Mouse (Mus musculus) adrenal gland (tissue): ENCODE data around the gene Tmprss12.
"Not testable (repeated sequence)": the region's sequence is repeated elsewhere in the genome, so short reads cannot be mapped to it uniquely, and the experiment has no call there.

Experiments used
- intact Hi-C: fragments of 180-260 bp; cut with DNase I; formaldehyde crosslinking; loops from one replicate; pipeline ENCODE4 v1.15.1; 2025

The Tmprss12 gene

GRCm38 (mm10) chr15:100320295-100320905, 39.8 kb downstream of the Tmprss12 start:
- intact Hi-C loops, result no loop called here

GRCm38 (mm10) chr15:100321134-100321533, 40.5 kb downstream of the Tmprss12 start:
- intact Hi-C loops, result no loop called here

DNA sequence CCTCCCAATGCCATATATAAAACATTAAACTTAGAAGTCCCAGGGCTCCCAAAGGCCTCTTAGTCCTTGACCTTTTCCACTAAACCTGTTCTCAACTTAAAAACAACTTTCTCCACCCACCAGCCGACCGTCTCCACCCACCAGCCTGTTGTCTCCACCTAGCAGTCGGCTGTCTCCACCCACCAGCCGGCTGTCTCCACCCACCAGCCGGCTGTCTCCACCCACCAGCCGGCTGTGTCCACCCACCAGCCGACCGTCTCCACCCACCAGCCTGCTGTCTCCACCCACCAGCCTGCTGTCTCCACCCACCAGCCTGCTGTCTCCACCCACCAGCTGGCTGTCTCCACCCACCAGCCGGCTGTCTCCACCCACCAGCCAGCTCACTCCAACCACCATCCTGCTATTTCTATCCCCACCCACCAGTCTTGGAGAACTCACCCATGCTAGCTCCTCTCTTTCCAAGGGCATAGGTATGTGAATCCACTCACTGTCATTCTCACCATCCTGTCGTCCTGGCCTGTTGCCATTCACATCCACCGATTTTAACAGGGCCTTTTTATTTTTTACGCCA, 43.5 kb downstream of the Tmprss12 start:
- intact Hi-C loops, result no loop called here

GRCm38 (mm10) chr15:100325235-100325634, 44.6 kb downstream of the Tmprss12 start:
- intact Hi-C loops, result no loop called here

DNA sequence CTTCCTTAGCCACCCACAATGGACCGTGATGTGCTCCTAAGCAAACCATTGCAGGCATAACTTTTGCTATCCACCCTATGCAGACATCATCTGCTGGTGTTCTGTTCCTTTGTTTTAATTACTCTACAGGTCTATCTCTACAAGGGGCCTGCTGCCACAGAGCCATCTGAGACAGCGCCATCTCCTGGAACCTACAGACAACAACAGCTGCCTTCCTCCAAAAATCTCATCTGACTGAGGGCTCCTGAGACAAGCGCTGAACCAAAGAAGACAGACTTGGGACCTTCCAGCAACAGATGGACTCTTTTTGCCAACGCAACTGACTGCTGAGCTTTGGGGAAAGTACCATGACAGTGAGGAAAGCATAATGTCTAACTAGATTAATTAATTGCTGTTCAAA, 47.5 kb downstream of the Tmprss12 start:
- intact Hi-C loops, result not testable (repeated sequence)

- intact Hi-C loops, result not testable (repeated sequence)
Measured at GRCm38 (mm10) chr15:100329336-100329735, 48.7 kb downstream of the Tmprss12 start.

DNA sequence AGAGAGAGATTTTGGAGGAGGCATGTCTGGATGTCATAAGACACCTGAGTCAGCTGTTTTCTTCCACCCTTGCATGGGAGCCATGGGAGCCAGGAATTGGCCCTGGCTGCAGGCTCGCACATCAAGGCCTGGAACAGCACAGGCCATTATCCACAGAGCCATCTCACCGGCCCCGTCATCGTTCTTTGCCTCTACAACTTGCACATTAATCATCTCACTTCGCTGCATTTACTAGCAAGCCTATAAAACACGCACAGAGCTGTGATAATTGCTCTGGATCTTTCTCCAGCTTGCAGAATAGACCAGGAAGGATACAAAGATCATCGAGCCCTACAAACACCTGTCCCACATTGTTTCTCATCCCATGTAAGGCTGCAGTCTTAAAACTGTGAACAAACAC, 50.1 kb downstream of the Tmprss12 start:
- intact Hi-C loops, result no loop called here

DNA sequence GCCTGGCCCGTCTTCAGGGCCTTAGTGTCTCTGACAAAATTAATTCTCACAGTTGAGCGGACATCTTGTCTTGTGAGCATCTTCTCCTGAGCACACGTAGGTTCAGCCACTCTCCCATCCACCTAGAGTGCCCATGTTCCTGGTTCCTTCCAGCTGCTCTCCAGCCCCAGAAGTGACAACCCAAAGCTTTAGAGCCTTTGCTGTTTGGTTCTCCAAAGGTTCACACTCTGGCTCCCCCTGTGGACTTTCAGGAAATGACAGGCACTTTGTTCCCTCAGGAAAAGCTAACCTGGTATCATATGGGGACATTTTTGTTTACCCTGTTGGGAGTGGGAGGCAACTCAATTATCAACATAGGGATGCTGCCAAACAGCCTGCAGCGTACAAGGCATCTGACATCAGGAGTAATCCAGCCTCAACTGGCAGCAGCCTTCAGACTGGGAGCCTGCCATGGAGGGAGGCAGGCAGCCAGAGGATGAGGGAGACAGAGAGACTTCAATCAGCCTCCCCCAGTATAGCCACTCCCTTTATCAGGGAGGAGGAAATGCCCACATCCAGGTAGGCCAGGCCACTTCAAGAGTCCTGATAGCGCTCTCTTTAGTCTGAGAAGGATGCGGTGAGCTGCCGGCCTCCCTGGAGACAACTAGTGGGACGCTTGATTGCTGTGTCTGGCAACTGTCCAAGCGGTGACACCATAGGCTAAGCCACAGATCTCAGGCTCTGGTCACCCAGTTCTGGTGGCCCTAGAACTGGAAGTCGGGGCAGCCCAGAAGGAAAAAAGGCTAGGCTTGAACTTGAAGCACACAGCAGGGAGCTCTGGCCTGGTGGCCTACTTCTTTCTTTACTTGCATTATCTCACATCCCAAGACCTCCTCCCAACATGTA, 51.7 kb downstream of the Tmprss12 start:
- intact Hi-C loops, result not testable (repeated sequence)

GRCm38 (mm10) chr15:100334629-100335028, 54.0 kb downstream of the Tmprss12 start, which contains the start of gene Mettl7a3:
Mettl7a3 (plus strand) TSS chr15:100334929.
- intact Hi-C loops, result no loop called here

DNA sequence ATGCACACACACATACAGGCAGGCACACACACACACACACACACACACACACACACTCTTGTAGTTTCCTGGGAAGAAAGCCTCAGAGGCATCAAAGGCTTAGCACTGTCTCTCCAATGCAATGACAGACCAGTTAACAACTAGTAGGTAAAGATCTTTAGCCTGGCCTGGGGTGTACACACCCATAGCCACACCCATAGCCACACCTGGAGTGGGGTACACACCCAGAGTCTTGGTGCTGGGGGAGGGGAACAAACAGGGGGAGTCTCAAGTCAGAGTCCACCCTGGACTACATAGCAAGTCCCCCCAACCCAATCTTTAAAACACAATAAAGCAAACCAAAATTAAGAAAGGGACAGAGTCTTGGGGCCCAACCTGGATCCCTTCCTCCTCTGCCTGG, 56.7 kb downstream of the Tmprss12 start:
- intact Hi-C loops, result not testable (repeated sequence)

DNA sequence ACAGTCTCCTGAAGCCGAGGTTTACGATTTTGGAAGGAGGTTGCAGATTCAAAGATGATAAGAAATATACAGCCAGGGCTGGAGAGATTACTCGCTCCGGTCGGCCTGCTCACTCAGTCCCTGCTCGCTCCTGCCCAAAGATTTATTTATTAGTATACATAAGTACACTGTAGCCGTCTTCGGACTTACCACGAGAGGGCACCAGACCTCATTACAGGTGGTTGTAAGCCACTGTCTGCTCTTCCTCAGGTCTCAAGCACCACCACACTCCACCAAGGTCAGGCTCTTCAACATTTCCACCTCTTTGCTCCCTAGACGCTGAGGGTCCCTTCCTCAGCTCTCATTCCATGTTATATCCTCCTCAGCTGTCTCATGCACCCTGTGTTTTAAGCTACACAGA, 57.2 kb downstream of the Tmprss12 start:
- intact Hi-C loops, result not testable (repeated sequence)

DNA sequence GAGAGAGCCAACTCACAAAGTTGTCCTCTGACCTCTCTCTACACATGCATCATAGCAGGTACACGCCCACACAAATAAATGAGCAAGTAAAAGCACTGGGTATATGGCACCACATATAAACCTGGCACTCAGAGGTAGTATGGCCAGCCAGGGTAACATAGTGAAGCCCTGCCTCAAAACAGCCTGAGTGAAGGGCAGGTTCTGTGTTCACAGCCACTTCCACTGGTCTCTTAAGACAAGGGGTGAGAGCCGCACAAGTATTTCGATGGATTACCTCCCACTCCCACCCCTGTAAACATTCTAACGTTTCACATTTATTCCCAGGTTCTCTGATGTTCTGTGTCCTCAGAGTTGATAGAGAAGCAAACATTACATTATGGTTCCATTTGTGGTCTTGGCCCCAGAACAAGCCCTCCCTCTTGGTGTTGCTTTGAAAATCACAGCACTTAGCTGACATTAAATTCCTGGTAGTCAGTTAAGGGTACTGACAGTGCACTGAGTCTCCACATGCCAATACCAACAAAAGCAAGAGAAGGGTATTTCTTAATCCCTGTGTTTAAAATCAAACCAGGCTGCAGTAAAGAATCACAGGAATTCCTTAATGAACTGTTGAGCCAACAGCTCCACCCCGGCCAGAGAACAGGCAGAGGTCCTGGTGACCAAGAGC, 60.8 kb downstream of the Tmprss12 start:
- intact Hi-C loops, result not testable (repeated sequence)
